Mouse (Mus musculus): Measurements from ENCODE around the gene Fgf10. TPM values are rescaled to one million over a fixed set of nuclear protein-coding genes. Genes with fewer than 3 reads are reported as not detected.

Fgf10 gene
- polyA plus RNA-seq, 1 experiment from 2014 or later, result 0.76 TPM

DNA sequence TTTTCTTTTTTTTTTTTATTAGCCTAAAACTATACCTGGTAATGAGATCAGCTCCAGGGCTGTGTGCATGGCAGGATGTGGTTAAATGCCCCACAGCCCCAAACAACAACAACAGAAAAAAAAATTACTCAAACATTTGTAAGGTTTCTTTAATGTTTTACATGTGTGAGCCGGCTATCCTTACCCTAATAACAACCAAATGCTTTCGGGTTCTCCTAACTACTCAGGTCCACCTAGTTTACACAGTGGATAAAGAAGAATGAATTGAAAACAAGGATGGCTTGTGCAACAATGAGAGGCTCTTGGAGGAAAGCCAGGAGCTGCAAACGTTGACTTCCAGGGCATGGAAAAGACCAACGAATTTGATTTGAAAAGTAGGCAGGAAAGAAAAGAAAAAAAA, 122.6 kb downstream of the Fgf10 start:
- H3K9ac ChIP-seq, result no peak overlapping the region
- no peaks in the 10 kb centered on the region for H3K4me1 ChIP-seq
- 29% methylated on average over 4 of the region's 4 CpGs for WGBS (ENCODE audit: insufficient replicate concordance)
- H3K27ac ChIP-seq, result no peak overlapping the region
- no peaks in the 10 kb centered on the region for H3K9me3 ChIP-seq (replicated peaks)
- H3K27me3 ChIP-seq (replicated peaks), result no peaks in the 10 kb centered on the region
- H3K4me3 ChIP-seq, result no peak overlapping the region
- ATAC-seq, result no peak
- H3K4me2 ChIP-seq, result no peak overlapping the region
- no peaks in the 10 kb centered on the region for H3K36me3 ChIP-seq

DNA sequence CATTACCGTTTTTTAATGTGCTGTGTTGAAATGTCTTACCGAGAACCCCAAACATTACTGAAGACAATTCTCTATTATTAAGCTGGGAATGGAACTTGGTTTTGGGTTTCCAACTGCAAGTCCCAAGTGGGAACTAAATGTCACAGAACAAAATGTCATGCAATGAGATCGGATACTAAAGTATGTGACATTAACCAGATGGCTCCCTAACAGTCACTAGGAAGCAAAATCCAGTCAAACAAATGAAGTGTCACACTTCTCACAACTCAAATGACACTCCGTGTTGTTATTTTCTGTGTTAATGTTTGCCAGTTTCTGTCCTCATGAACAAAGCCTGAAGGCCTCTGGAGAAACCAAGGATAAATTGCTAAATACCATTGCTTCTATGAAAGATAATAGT, 130.6 kb downstream of the Fgf10 start:
- Histone ChIP-seq H3K27me3 (replicated peaks) (no peaks in the 10 kb centered on the region), H3K36me3 (no peaks in the 10 kb centered on the region), H3K4me1 (no peaks in the 10 kb centered on the region), H3K9me3 (replicated peaks) (no peaks in the 10 kb centered on the region), H3K4me2 (no peak overlapping the region), H3K4me3 (no peak overlapping the region), H3K9ac (no peak overlapping the region), H3K27ac (no peak overlapping the region)
- WGBS (ENCODE audit: insufficient replicate concordance), result 68% methylated on average over 4 of the region's 4 CpGs
- no peak for ATAC-seq

DNA sequence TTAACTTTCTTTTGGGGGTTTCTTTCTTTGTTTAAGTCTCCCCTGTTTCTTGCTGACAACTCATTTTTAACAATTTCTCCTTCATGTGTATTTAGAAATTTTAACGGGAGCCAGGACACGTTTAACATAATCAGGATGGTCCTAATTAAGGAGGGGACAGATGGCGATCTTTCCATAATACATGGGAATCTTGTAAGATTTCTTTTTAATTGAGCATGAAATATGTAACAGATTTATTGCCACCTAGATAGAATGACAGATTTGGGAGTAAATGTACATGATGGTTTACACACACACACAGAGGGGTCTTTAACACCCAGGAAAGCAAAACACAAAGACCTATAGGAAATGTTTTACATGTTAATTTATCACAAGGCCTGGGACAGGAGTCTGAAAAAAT, 137.1 kb downstream of the Fgf10 start:
- Histone ChIP-seq H3K36me3 (no peaks in the 10 kb centered on the region), H3K4me2 (no peak overlapping the region), H3K9me3 (replicated peaks) (no peaks in the 10 kb centered on the region), H3K4me3 (no peak overlapping the region), H3K9ac (no peak overlapping the region), H3K4me1 (no peaks in the 10 kb centered on the region), H3K27me3 (replicated peaks) (no peaks in the 10 kb centered on the region), H3K27ac (no peak overlapping the region)
- WGBS (ENCODE audit: insufficient replicate concordance), result 67% methylated on average over 3 of the region's 3 CpGs
- ATAC-seq, result no peak

DNA sequence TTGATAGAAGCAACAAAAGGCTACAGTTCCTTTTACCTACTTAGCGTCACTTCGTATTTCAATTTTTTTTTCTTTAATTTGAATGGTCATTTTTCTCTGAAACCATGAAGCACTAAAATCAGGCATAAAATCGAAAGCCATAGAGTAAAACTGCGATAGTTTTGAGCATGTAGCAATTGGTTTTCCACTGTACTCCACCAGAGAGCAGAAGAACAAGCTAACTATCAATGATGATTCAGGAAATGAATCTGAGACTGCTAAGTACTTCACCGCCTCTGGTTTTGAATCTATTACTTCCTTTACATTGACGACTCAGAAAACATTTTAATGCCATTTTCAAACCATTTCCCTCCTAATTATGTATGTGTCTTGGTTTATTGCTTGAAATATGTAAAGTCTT, 150.2 kb downstream of the Fgf10 start:
- no peaks in the 10 kb centered on the region for H3K36me3 ChIP-seq
- no peaks in the 10 kb centered on the region for H3K27me3 ChIP-seq (replicated peaks)
- H3K4me1 ChIP-seq, result no peaks in the 10 kb centered on the region
- H3K9me3 ChIP-seq (replicated peaks), result no peaks in the 10 kb centered on the region
- no peak overlapping the region for H3K4me2 ChIP-seq
- H3K27ac ChIP-seq, result no peak overlapping the region
- no peak for ATAC-seq
- H3K4me3 ChIP-seq, result no peak overlapping the region
- H3K9ac ChIP-seq, result no peak overlapping the region
- WGBS (ENCODE audit: insufficient replicate concordance), result 73% methylated on average over 6 of the region's 6 CpGs

DNA sequence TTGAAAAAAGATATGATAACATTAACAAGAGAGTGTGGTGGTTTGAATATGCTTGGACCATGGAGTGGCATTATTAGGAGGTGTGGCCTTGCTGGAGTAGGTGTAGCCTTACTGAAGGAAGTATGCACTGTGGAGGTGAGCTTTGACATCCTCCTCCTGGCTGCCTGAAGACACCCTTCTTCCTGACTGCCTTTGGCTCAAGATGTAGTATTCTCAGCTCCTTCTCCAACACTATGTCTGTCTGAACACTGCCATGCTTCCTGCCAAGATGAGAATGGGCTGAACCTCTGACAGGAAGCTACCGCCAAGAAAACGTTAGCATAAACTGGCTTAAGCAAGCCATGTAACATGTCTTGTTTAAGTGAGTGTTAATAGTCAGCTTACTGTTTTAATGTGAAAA, 153.5 kb downstream of the Fgf10 start:
- 74% methylated on average over 2 of the region's 2 CpGs for WGBS (ENCODE audit: insufficient replicate concordance)
- no peak overlapping the region for H3K4me2 ChIP-seq
- H3K9ac ChIP-seq, result no peak overlapping the region
- H3K9me3 ChIP-seq (replicated peaks), result no peaks in the 10 kb centered on the region
- ATAC-seq, result no peak
- no peak overlapping the region for H3K4me3 ChIP-seq
- H3K4me1 ChIP-seq, result no peaks in the 10 kb centered on the region
- no peaks in the 10 kb centered on the region for H3K36me3 ChIP-seq
- no peak overlapping the region for H3K27ac ChIP-seq
- no peaks in the 10 kb centered on the region for H3K27me3 ChIP-seq (replicated peaks)

DNA sequence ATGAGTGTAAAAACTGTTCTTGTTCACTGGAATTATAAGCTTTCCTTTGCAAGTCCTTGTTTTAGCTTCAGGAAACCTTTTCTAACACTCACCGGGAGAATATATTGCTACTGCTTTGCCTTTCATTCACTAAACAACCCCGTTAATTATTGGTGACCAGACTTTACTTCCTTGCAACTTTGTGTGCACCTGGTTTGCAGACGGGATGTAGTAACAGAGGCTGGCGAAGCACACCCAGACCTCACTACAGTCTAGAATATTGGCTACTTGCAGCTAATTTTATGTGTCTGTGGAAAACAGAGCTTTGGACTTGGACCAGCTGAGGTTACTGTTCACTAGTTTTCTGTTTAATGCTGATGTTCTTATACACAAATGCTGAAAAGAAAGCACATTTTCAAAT, 155.5 kb downstream of the Fgf10 start:
- Histone ChIP-seq H3K27ac (no peak overlapping the region), H3K4me2 (no peak overlapping the region), H3K9ac (no peak overlapping the region), H3K4me3 (no peak overlapping the region), H3K4me1 (no peaks in the 10 kb centered on the region), H3K27me3 (replicated peaks) (no peaks in the 10 kb centered on the region), H3K36me3 (no peaks in the 10 kb centered on the region), H3K9me3 (replicated peaks) (no peaks in the 10 kb centered on the region)
- ATAC-seq, result no peak
- 70% methylated on average over 4 of the region's 4 CpGs for WGBS (ENCODE audit: insufficient replicate concordance)

DNA sequence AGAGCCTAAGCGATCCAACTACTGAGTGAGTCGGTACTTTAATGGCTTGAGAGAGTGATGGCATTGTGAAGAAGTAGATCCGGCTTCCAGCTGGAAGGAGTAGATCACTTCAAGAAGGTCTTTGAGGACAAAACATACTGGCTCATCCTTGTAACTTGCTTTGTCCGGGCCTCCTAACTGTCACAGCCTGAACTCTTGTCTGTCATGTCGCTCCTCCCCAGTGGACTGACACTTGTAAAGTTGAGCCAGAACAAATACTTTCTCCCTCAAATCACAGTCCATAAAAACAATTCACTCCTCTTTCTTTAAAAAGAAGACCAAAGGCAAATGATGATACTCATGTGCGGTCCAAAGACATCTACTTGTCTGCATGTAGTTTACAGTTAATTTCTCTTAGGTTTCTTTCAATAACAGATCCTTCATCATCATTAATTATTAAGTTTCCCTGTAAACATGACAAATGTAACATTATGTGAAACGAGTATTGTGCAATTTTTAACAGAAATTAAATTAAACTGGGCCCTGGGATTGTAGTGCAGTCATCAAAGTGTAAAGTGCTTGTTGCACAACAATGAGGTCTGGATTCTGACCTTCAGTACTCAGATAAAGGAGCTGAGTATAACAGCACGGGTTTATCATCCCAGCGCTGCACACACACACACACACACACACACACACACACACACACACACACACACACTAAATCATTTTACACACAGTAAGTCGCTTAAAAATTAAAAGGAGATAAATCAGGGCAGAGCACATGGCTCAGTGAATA, 159.2 kb downstream of the Fgf10 start:
- no peak overlapping the region for H3K27ac ChIP-seq
- ATAC-seq, result no peak
- H3K9ac ChIP-seq, result no peak overlapping the region
- no peaks in the 10 kb centered on the region for H3K4me1 ChIP-seq
- 70% methylated on average over 10 of the region's 10 CpGs for WGBS (ENCODE audit: insufficient replicate concordance)
- no peak overlapping the region for H3K4me3 ChIP-seq
- no peak overlapping the region for H3K4me2 ChIP-seq
- H3K36me3 ChIP-seq, result no peaks in the 10 kb centered on the region
- no peaks in the 10 kb centered on the region for H3K27me3 ChIP-seq (replicated peaks)
- H3K9me3 ChIP-seq (replicated peaks), result no peaks in the 10 kb centered on the region

DNA sequence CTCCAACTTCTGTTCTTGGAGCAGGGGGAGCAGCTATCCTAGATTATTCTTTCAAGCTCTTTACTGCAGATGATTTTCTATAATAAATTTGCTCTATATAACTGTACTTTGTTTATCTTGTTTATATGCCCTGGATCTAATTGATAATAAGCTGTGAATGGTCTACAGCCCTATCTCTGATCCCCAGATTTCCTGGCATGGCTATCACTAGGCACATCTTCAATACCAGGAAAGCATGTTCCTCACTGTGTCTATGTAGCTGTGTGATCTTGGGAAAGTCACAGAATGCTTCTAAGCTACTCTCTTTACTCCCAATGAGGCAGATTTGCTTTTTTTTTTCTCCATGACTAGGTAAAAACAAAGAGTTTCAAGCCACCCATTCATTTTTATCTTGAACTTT, 164.4 kb downstream of the Fgf10 start:
- Histone ChIP-seq H3K9me3 (replicated peaks) (no peaks in the 10 kb centered on the region), H3K36me3 (no peaks in the 10 kb centered on the region), H3K27me3 (replicated peaks) (no peaks in the 10 kb centered on the region), H3K4me1 (peaks cover 2% of the 10 kb centered on the region; the same call in 1 of the 2 replicates), H3K9ac (no peak overlapping the region), H3K4me3 (no peak overlapping the region), H3K27ac (no peak overlapping the region), H3K4me2 (no peak overlapping the region)
- ATAC-seq, result peak; percentile 81

DNA sequence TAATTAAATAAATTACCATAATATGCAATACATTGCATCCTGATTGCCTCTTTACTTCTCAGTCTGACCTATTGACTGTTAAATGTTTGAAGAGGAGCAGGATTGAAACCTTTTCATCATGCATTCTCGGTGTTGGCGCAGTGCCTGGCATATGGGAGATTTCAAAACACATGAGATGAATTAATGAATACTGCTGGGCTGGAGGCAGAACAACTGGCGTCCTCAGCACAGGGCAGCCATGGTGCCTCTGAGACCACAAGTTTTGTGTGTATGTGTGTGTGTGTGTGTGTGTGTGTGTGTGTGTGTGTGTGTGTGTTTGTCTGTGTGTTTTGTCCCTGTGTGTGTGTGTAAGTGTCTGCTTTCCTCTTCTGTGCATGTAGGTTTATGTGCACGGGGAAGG, 165.5 kb downstream of the Fgf10 start:
- Histone ChIP-seq H3K4me3 (no peak overlapping the region), H3K9me3 (replicated peaks) (no peaks in the 10 kb centered on the region), H3K36me3 (no peaks in the 10 kb centered on the region), H3K27me3 (replicated peaks) (no peaks in the 10 kb centered on the region), H3K4me2 (no peak overlapping the region), H3K4me1 (peaks cover 2% of the 10 kb centered on the region; the same call in 1 of the 2 replicates), H3K27ac (no peak overlapping the region), H3K9ac (no peak overlapping the region)
- no peak for ATAC-seq
- 70% methylated on average over 4 of the region's 4 CpGs for WGBS (ENCODE audit: insufficient replicate concordance)
